Mouse (Mus musculus) telencephalon, adult 2 months (tissue): ENCODE results near the gene Ppie.
"Not testable (repeated sequence)": the region's sequence is repeated elsewhere in the genome, so short reads cannot be mapped to it uniquely, and the experiment has no call there.

Experiments
- DNase-seq: peaks from one replicate; pipeline ENCODE4 v3.0.0-alpha.2; 2011; ENCODE audit warnings: low read depth, low spot score

Gene Ppie

GRCm38 (mm10) chr4:123114651-123115050 is 25.1 kb downstream of the Ppie start:
- DNase-seq, result not testable (repeated sequence)

DNA sequence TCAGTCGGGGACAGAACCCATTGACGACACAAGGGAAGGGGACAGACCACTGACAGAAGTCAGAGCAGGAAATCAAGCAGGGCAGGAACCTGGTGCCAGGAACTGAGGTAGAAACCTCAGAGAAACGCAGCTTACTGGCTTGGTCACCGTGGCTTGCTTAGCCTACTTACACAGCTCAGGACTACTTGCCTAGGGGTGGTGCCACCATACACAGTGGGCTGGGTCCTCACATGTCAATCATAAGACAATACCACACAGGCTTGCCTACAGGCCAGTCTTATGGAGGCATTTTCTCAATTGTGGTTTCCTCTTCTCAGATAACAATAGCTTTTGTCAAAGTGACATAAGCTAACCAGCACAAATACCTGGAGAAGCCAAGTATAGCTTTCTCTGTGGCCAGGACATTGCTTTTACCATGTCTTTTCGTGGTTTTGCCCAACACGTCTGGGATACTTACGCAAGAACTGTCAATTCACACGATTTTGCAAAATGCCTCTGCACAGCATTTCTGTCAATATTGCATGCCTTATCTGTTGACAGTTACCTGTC is 27.5 kb downstream of the Ppie start:
- DNase-seq, result no peak

DNA sequence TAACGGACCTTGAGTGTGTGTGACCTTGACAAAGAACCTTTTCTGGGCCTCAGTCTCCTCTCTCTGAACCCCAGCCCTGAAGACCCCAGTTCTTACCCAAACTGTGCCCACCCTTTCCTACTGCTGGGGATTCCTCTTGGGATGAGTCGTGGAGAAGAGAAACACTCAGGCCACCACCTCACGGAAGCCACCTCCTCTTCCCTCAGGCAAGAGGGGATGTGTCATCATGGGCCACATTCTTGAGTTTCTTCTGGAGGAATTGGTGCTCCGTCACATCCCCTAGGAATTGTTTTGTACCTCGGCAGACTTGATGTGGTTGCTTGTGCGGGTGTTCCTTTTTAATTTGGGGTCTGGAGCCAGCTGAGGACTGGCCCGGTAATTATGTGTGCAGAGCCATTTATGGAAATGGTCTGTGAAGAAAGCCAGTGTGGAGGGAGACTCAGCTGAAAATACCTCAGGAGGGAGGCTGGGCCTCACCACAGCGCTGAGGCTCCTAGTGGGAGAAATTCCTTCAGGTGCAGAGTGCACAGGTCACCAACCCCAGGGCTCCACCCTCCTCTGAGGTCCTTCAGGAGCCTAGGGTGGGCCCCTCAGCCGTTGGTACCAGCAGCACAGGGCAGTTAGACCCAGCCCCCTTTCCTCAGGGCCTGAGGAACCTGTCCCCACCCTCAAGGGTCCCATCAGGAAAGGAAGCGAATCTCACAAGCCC is 28.3 kb downstream of the Ppie start:
- DNase-seq, result not testable (repeated sequence)

GRCm38 (mm10) chr4:123110751-123111150 is 29.0 kb downstream of the Ppie start:
- peak; percentile 23 for DNase-seq

- DNase-seq, result no peak
Measured at GRCm38 (mm10) chr4:123108056-123108455, 31.7 kb downstream of the Ppie start.

- DNase-seq, result no peak
Measured at GRCm38 (mm10) chr4:123106864-123107263, 32.9 kb downstream of the Ppie start.

DNA sequence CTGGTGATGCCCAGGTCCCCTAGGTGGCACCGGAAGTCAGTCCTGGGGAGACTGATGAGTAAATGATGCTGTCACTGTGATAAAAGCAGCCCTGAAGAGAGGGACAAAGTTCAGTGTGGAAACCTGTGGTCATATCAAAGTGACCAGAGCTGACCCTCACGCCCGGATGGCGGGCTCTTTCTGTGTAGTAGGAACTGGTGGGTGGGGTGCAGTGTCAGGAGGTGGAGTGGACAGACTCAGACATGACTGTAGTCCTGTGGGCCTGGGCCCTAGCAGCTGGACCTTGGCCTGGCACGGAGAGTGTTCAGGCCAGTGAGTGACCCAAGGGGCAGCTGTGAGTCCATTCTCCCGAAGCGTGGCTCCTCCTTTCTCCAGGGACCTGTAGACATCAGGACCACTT is 33.8 kb downstream of the Ppie start:
- not testable (repeated sequence) for DNase-seq

DNA sequence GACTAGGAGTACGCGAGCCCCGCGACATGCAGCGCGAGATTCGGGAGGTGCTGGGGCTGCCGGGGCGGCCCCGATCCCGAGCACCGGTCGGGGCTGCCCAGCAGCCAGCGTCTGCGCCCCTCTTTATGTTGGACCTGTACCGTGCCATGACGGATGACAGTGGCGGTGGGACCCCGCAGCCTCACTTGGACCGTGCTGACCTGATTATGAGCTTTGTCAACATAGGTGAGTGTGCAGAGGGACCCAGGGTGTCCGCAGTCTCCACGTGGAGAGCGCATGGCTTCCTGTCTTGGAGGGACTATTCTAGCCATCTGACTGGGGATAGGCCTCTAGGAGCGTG is 34.3 kb downstream of the Ppie start:
- no peak for DNase-seq

- no peak for DNase-seq
Measured at GRCm38 (mm10) chr4:123104651-123105450, 34.9 kb downstream of the Ppie start, which contains the start of gene Bmp8b. Gene Bmp8b (plus strand): TSS chr4:123105165.

DNA sequence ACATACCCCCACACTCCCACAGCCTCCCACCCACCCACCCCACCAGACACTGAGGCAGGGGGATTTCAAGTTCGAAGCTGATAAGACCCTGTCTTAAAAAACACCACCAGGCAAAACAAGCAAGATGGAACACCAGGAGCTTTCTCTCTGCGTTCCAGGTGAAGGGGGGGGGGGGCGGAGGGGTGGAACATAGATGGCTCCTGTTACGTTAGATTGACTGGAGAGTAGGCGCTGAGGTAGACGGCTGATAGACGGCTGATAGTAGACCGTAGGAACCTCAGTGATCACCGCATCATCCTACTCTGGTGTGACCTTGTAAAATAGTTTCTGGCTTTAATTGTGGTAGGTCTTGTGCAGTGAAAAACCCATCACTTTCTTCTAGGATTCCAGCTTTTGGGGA is 45.9 kb downstream of the Ppie start:
- DNase-seq, result no peak

GRCm38 (mm10) chr4:123093064-123093776 is 46.5 kb downstream of the Ppie start:
- no peak for DNase-seq

DNA sequence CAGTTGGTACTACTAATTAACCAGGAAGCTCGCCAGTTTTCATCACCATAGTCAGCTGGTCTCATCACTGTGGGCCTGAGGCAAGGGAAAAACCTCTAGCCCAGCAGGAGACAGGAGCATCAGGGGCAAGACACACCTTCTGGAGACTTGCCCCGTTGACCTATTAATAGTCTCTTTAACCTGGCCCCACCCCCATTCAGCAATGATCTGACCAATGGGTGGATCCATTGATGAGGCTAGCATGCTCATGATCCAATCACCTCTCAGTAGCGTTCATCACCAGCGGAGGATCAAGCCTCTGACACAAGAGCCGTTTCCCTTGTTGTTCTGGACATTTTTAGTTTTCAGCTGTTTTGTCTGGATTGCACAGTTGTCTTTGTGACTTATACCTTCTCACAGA is 47.1 kb downstream of the Ppie start:
- DNase-seq, result no peak

GRCm38 (mm10) chr4:123086381-123086780 is 53.4 kb downstream of the Ppie start:
- no peak for DNase-seq

- DNase-seq, result no peak
Measured at GRCm38 (mm10) chr4:123085290-123085689, 54.5 kb downstream of the Ppie start.

DNA sequence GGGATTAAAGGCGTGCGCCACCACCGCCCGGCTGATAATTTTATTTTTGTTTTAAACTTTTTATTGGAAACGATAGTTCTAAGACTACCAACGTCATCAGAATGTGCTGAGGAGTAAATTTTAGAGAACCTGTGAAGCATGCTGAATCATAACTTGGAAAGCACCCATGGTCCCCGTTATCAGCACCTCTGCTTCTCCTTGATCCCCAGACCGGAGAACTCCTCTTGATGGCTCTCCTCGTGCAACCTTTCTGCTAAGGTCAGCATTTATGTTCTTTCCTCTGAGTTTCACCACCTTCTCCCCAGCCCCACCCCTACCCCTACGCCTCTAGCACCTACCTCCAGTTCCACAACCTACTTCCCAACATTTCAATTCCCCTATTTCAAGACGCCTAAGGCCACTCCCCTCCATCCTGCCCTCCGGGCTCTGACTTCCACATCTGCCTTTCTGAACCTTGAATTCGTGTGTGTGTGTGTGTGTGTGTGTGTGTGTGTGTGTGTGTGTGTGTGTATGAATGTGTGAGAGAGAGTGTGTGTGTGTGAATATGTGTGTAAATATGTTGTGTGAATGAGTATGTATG is 56.3 kb downstream of the Ppie start:
- no peak for DNase-seq

DNA sequence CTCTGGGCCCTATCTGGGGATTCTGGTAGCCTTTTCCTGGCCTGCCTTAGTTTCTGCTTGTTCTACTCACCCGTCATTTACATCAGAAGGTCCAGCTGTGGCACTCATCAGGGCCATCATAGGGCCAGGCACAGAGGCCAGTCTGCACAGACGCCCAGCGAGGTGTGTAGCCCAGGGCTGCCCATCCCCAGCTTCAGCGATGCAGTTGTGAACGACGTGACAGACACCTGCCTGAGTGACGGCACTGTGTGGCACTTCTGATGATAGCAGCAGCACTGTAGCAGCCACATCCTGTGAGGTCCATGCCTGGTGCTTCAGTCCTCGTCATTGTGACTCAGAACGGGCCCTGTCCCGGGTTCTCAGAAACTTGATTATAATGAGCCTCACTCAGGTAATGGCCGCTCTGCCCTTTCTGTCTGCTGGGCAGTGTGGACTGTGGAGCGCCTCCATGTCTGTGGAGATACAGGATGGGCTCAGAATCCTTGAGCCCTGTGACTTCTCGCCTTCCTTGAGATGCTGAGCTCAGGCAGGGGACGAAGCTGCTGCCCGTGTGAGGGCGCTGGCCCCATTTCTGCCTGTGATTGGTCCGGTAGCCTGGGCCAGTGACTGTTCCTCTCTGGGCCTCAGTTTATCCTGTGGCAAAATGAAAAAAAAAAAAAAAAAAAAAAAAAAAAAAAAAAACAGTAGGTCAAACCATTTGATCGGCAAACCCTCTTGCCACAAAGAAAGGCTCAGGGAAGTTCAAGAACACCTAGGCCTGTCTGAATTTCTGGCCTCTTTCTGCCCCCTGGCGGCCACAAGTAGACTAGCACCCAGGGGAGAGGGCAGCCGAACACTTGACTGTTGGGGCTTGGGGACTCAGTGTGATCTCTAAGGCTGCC is 57.2 kb downstream of the Ppie start:
- DNase-seq, result peak; percentile 9

- DNase-seq, result peak; percentile 10
Measured at GRCm38 (mm10) chr4:123080791-123081190, 59.0 kb downstream of the Ppie start.

DNA sequence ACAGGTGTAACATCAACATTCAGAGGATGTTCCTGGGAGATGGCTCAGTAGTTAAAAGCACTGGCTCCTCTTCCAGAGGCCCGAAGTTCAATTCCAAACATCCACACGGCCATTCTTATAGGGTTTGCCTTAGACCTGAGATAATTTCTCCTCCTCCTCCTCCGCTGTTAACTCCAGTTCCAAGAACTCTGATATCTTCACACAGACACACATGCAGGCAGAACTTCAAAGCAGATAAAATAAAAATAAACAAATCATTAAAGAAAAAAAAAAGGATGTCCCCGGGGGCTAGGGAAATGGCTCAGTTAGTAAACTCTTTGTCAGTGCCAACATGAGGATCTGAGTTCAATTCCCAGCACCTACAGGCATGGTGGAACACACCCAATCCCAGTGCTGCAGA is 61.5 kb downstream of the Ppie start:
- no peak for DNase-seq
